Mouse (Mus musculus): ENCODE results near the gene Gm10644. TPM values are rescaled to one million over a fixed set of nuclear protein-coding genes. Genes with fewer than 3 reads are reported as not detected.
A peak's percentile ranks its signal among the peaks of the same experiment; 100 is the strongest.

Gene Gm10644
- polyA plus RNA-seq (2016; fragmentation: Nextera tagmentation; extraction: Ambion mirVana): 0.54 and 1.0 TPM in 2 replicates

- peaks cover 23% of the 10 kb centered on the region for H3K4me1 ChIP-seq
- peaks cover 18% of the 10 kb centered on the region for H3K36me3 ChIP-seq (replicated peaks)
- H3K27me3 ChIP-seq (replicated peaks; ENCODE audit: low read depth, poor library complexity, severe bottlenecking): no peaks in the 10 kb centered on the region
- peak; percentile 100 for DNase-seq (ENCODE audit: low spot score)
- peak within 1 kb of the TSS; percentile 86 for H3K4me3 ChIP-seq
- peak within 1 kb of the TSS; percentile 81 for H3K27ac ChIP-seq (replicated peaks)
- under 1% methylated on average over 75 of the region's 75 CpGs for WGBS
- no peaks in the 10 kb centered on the region for H3K9me3 ChIP-seq
Measured at GRCm38 (mm10) chr8:83955106-83955957, at the start of gene Gm10644, which contains the start of gene Asf1b. Gene Gm10644, minus strand, starts transcription at chr8:83955205. Gene Asf1b, plus strand, starts transcription at chr8:83955507.

DNA sequence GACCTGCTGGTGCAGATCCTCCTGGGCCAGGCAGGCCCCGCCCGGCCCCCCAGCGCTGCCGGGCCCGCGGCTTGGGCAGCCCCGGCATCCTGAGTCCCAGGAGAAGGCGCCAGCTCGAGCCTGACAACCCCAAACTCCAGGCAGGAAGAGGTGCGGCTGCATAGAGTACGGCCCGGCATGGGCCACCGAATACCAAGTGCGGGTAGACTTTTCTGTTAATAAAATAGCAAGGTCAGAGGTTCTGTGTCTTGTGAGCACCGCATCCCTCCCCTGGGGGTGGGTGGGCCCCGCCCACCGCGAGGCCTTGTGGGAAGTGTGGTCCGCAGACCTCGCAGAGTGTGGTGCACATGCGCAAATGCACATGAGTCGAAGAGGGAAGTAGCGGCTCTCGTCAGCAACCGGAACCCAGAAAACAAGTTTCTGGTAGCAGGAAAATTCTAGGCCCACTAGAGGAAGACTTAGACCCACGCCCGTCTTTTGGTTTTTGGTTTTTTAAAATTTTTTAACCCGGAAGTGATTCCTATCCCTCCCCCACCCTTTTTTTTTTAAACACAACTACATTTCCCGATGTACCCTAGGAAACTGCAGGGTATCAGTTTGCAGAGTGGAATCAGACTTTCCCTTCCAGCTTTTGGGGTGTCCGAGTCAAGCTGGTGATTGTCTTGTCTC is 49.7 kb upstream of the Gm10644 start:
- DNase-seq (ENCODE audit: low spot score): peak; percentile 94
- Histone ChIP-seq H3K4me3 (peak overlapping the region; percentile 65), H3K27me3 (replicated peaks; ENCODE audit: low read depth, poor library complexity, severe bottlenecking) (peaks cover 43% of the 10 kb centered on the region), H3K27ac (replicated peaks) (peak overlapping the region; percentile 81), H3K9me3 (no peaks in the 10 kb centered on the region), H3K36me3 (replicated peaks) (peaks cover 38% of the 10 kb centered on the region), H3K4me1 (peaks cover 44% of the 10 kb centered on the region)
- WGBS: under 1% methylated on average over 30 of the region's 30 CpGs

- H3K27ac ChIP-seq (replicated peaks): peak overlapping the region; percentile 81
- H3K27me3 ChIP-seq (replicated peaks; ENCODE audit: low read depth, poor library complexity, severe bottlenecking): peaks cover 49% of the 10 kb centered on the region
- WGBS: 82% methylated on average over 6 of the region's 6 CpGs
Measured at GRCm38 (mm10) chr8:84003612-84004246, 48.7 kb upstream of the Gm10644 start.

DNA sequence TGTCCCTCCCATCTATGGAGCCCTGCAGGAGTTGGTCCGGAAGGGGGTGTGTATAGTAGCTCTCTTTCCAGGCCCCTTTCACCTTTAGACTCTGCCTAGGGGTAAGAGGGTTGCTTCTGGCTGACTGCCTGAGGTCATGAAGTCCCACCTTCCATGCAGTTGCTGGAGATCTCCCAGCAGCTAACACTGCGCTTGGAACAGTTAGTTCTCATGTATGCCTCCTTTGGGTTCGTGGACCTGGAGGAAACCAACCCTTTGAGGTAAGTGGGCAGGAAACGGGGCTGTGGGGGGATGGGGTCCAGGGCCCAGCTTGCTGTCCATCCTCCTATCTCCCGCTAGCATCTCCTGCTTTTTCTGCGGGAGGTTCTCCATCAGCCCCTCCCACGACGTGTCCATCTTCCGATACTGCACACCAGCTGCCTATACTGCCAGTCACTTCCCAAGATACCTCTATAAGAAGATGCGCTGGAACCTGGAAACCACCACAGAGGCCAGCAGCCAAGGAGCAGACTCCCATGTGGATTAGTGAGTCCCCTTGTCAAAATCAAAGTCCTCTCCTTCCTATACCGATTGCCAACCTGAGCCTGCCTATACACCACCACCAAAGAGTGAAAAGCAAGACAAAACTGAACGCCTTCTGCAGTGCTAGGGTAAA is 48.1 kb upstream of the Gm10644 start:
- no peaks in the 10 kb centered on the region for H3K9me3 ChIP-seq
- DNase-seq (ENCODE audit: low spot score): no peak
- H3K27ac ChIP-seq (replicated peaks): no peak overlapping the region
- 60% methylated on average over 12 of the region's 12 CpGs for WGBS
- peaks cover 49% of the 10 kb centered on the region for H3K27me3 ChIP-seq (replicated peaks; ENCODE audit: low read depth, poor library complexity, severe bottlenecking)
- peaks cover 56% of the 10 kb centered on the region for H3K4me1 ChIP-seq
- peaks cover 46% of the 10 kb centered on the region for H3K36me3 ChIP-seq (replicated peaks)
- no peak overlapping the region; the same call in 1 of the 2 replicates for H3K4me3 ChIP-seq

More at GRCm38 (mm10) chr8:84003612-84004246, 48.7 kb upstream of the Gm10644 start:
- Histone ChIP-seq H3K4me1 (peaks cover 53% of the 10 kb centered on the region), H3K4me3 (peak overlapping the region; percentile 65), H3K36me3 (replicated peaks) (peaks cover 46% of the 10 kb centered on the region), H3K9me3 (no peaks in the 10 kb centered on the region)
- DNase-seq (ENCODE audit: low spot score): no peak

DNA sequence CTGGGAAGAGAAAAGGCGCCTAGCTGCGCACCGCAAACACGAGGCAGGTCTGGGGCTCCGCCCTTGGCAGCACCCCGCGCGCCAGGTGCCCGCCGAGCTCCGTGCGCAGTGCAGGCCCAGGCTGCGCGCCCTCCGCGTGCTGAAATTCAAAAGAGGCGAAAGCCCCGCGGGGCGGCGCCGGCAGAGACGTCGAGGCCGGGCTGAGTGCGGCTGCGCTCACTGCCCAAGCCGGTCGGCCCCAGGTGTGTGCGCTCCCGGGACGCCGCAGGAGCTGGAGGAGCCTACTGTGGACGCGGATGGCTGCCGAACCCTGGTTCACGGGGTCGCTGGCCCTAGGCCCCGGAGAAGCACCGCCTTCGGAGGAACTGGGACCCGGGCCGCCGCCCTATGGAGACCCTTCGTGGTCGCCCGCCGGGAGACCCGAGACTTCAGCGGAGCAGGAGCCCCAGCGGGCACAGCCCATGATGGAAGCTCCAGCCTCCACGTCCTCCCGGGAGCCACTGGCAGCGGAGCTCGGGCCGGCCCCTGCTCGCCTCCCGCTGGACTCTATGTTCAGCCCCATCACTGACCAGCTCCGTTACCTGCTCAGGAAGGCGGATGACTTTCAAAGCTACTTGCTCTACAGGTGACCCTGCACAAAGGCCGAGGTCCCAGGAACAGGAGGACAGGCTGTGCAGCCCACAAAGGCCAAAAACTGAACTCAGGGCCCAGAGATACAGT is 46.4 kb upstream of the Gm10644 start, which contains the start of gene 1700067K01Rik:
TSS of gene 1700067K01Rik (plus strand) at position 222 of the 720 bp plus-strand sequence.
- Histone ChIP-seq H3K9me3 (no peaks in the 10 kb centered on the region), H3K27me3 (replicated peaks; ENCODE audit: low read depth, poor library complexity, severe bottlenecking) (peaks cover 49% of the 10 kb centered on the region), H3K27ac (replicated peaks) (peak within 1 kb of the TSS; percentile 31; the same call in 1 of the 2 replicates), H3K4me3 (peak within 1 kb of the TSS; percentile 39), H3K36me3 (replicated peaks) (peaks cover 46% of the 10 kb centered on the region), H3K4me1 (peaks cover 60% of the 10 kb centered on the region)
- 18% methylated on average over 61 of the region's 61 CpGs for WGBS
- DNase-seq (ENCODE audit: low spot score): peak; percentile 49

DNA sequence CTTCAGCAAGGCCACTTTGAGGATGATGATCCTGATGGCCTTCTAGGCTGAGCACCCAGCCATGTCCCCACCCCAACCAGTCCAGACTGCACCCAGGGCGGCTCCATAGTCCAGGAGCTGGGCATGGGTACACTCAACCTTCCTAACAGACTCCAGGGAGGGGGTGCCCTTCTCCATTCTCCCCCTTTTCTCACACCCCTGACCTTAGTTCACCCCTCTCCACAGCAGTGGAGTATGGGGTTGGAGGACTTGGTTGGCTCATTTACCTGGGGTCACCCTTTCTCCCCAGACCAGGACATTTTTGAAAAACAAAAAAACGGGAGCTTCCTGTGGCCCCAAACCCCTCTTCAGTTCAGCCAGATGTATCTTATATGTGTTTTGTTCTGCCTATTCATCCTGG is 44.8 kb upstream of the Gm10644 start:
- DNase-seq (ENCODE audit: low spot score): no peak
- peaks cover 49% of the 10 kb centered on the region for H3K27me3 ChIP-seq (replicated peaks; ENCODE audit: low read depth, poor library complexity, severe bottlenecking)
- H3K9me3 ChIP-seq: no peaks in the 10 kb centered on the region
- no peak overlapping the region for H3K27ac ChIP-seq (replicated peaks)
- H3K4me3 ChIP-seq: peak overlapping the region; percentile 87
- peaks cover 51% of the 10 kb centered on the region for H3K36me3 ChIP-seq (replicated peaks)
- peaks cover 63% of the 10 kb centered on the region for H3K4me1 ChIP-seq
- 91% methylated on average over 2 of the region's 2 CpGs for WGBS

DNA sequence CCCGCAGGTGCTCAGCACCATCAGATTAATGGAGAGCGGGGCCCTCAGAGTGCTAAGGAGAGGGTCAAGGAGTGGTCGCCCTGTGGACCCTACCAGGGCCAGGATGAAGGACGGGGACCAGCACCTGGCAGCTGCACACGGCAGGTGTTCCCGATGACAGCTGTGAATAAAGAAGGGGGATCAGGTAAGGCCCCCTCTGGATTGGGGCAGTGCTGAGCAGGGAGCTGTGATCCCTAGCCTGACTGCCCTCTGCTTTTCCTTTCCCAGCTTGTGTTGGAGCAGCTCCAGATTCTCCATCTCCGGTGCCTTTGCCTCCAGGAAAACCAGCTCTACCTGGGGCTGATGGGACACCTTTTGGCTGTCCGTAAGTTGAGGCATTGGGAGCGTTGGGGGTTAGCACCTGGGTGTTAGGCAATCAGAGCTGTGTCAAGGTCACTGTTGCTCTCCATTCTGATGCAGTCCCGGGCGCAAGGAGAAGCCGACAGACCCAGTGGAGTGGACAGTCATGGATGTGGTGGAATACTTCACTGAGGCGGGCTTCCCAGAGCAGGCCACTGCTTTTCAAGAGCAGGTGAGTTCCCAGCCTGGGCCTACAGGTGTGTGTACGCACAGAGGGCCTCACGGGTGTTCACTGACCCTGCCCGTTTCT is 44.2 kb upstream of the Gm10644 start:
- peak overlapping the region; percentile 87 for H3K4me3 ChIP-seq
- H3K36me3 ChIP-seq (replicated peaks): peaks cover 58% of the 10 kb centered on the region
- 71% methylated on average over 16 of the region's 16 CpGs for WGBS
- H3K27ac ChIP-seq (replicated peaks): no peak overlapping the region
- DNase-seq (ENCODE audit: low spot score): no peak
- peaks cover 49% of the 10 kb centered on the region for H3K27me3 ChIP-seq (replicated peaks; ENCODE audit: low read depth, poor library complexity, severe bottlenecking)
- H3K4me1 ChIP-seq: peaks cover 57% of the 10 kb centered on the region
- no peaks in the 10 kb centered on the region for H3K9me3 ChIP-seq

GRCm38 (mm10) chr8:83998231-83999056 is 43.4 kb upstream of the Gm10644 start:
- H3K27me3 ChIP-seq (replicated peaks; ENCODE audit: low read depth, poor library complexity, severe bottlenecking): peaks cover 46% of the 10 kb centered on the region
- H3K36me3 ChIP-seq (replicated peaks): peaks cover 63% of the 10 kb centered on the region
- peaks cover 51% of the 10 kb centered on the region for H3K4me1 ChIP-seq
- H3K27ac ChIP-seq (replicated peaks): peak overlapping the region; percentile 87
- WGBS: 10% methylated on average over 92 of the region's 92 CpGs
- no peaks in the 10 kb centered on the region for H3K9me3 ChIP-seq
- peak overlapping the region; percentile 87 for H3K4me3 ChIP-seq
- DNase-seq (ENCODE audit: low spot score): peak; percentile 77

GRCm38 (mm10) chr8:83997511-83998141 is 42.6 kb upstream of the Gm10644 start, which contains the start of gene Samd1:
Gene Samd1, plus strand, starts transcription at chr8:83997672.
- 7% methylated on average over 108 of the region's 112 CpGs for WGBS
- peaks cover 38% of the 10 kb centered on the region for H3K27me3 ChIP-seq (replicated peaks; ENCODE audit: low read depth, poor library complexity, severe bottlenecking)
- peaks cover 43% of the 10 kb centered on the region for H3K4me1 ChIP-seq
- peaks cover 62% of the 10 kb centered on the region for H3K36me3 ChIP-seq (replicated peaks)
- H3K9me3 ChIP-seq: no peaks in the 10 kb centered on the region
- H3K27ac ChIP-seq (replicated peaks): peak within 1 kb of the TSS; percentile 96
- peak within 1 kb of the TSS; percentile 87 for H3K4me3 ChIP-seq
- DNase-seq (ENCODE audit: low spot score): peak; percentile 73
